Mouse (Mus musculus) lung, postnatal 36 days (tissue): ENCODE results near the gene Stxbp1.

Source experiments
- DNase-seq: peaks from one replicate; pipeline ENCODE4 v3.0.0; 2022; ENCODE audit warnings: mixed read lengths

Stxbp1 gene

DNA sequence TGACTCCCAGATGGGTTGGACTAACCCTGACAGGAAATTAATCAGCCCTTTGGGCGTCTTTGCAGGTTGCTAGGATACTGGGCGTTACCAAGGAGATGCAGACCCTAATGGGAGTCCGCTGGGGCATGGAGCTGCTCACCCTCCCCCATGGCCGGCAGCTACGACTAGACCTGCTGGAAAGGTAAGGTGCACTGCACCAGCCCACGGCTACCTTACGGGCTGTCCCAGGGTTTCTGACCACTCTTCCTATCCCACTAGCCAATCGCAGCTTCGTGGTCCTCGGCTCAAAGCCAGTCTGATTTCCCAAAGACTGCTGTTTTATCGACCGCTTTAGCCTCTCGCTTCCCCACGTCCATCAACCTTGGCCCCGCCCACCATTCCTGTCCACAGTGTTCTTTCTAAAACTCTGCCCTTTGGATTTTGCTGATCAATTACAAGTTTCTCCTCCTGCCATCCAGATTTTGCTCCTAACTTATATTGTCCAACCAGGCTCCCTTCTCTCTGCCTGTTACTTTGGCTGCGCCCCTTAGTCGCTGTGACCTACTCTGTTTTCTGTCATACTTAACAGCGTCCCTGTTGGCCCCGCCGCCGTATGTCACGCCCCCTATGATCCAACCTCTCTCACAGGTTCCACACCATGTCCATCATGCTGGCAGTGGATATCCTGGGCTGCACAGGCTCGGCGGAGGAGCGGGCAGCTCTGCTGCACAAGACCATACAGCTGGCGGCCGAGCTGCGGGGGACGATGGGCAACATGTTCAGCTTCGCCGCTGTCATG is 96.0 kb downstream of the Stxbp1 start:
- DNase-seq: peak; percentile 86

DNA sequence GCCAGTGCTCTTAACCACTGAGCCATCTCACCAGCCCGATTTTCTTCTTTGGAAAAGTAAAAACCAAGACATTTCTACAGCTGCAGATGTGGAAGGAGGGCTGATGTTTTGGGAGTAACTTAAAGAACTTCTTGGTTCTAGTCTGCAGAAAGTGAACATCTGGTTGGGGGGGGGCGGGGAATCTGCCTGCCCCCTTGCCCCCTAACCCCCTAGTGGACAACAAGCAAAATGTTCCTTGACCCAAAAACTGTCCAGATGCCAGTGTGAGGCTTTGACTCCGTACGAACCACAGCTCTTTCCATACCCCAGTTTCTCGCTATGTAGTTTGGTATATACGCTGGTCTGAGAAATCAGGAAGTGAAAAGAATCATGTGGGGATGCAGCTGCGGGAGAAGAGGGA is 96.8 kb downstream of the Stxbp1 start:
- DNase-seq: no peak

DNA sequence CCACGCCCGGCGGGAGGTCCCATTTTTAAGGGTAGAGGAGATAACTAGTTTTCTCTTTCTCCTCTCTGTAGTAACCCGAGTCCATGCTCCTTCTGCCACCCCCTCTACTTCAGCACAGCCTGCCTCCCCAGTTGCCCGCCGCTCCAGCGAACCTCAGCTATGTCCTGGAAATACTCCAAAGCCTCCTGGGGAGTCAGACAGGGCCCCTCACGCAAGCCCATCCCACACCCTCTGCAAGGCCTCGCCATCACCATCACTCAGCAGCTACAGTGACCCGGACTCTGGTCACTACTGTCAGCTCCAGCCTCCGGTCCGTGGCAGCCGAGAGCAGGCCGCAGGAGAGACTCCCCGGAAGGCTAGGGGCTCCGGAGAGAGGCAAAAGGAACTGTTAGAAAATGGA is 98.0 kb downstream of the Stxbp1 start:
- no peak for DNase-seq

DNA sequence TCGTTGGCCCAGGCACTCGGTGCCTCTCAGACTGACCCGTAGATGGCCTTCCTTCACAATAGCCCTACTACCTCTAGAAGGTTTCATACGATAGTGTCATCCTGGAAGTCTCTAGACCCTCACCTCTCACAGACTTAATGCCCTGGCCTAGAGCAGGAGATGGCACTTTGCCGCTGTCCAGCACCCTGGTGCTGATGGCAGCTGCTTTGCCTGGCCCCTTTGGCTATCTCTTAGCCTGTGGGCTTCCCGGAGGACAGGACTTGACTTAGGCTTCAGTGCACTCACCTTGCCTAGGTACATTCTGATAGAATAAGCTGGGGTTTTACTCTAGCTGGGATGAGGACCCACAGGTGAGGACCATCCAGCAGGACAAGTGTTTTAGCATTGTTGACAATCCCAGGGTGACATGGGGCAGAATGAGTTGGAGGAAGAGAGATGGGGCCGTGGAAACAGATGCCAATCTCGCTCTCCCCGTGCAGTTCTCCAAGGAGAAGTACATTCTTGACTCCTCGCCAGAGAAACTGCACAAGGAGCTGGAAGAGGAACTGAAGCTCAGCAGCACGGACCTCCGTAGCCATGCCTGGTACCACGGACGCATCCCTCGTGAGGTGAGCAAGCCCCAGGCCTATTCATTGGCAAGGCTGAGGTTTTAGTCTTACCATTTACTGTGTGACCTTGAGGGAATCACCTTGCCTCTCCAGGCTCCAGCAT is 102.6 kb downstream of the Stxbp1 start:
- DNase-seq: peak; percentile 50

DNA sequence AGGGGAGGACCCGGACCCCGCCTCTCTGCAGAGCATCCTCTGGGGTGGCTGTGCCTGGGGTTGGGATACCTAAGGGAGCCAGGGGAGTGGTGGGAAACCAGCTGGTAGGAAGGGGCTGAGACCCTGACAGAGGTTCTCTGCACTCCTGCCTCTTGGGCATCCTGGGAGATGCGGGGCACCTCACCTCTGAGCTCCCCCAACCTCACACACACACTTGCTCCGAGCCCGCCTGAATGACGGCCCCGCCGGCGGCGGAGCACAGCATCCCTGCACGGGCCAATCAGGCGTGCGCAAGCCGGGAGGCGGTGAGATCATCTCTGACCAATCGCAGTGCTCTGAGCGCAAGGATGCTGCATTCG is 104.9 kb downstream of the Stxbp1 start:
- DNase-seq: no peak

DNA sequence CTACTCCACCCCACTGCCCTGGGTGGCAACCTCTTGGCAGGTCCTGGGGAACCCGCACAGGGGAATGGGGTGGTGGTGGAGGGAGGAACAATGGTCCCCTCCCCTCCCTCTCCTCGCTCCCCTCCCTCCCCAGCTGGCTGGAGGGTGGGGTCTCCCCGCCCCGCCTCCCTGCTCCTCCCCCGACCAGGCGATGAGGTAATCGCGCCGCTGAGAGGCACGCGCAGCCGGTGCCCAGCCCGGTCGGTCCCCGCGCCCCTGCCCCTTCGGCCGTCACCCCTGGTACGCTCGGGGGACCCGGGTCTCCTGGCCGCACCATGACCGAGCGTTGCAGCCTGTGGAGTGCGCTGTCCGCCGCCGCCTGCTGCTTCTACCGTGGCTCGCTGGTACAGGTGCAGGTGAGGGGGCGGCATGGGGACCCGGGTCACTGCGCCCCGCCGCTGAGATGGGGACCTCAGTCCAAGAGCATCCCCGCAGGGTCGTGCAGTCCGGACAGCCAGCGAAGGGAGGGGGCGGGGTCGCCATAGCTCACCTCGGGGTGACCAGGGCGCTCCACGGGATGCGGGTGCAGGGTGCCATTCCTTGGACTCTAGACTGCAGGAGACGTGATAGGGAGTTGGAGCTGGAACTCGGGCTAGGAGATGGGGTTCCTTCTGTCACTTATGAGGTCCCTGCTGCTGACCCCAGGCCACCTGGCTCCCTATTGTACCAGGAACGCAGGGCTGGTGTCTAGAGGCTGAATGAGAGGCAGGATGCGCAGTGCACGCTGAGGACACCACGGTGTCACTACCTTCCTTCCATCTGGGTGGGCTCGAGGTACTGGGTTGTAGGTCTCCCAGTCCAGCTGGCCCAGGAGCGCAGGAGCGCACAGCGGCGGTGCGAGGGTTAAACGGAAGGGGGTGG is 105.5 kb downstream of the Stxbp1 start:
- DNase-seq: peak; percentile 55

DNA sequence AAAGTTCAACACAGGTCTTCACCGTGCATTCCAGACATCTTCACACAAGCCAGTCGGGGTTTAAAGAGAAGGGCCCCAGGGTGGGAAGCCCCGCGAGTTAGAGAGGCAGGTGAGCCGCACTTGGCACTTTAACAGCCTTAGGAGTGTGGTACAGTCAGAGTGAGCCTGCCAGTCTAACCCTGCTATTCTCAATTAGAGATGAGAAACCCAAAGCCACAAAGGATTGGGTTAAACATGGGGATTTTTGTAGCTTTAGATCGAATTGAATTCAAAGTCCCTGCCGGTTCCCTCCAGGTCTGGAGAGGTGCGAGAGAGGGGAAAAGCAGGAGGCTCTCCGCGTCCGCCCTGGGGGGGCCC is 106.2 kb downstream of the Stxbp1 start, which contains the start of gene 6330409D20Rik:
6330409D20Rik (minus strand) TSS at position 101 of the 357 bp plus-strand sequence.
- DNase-seq: no peak

DNA sequence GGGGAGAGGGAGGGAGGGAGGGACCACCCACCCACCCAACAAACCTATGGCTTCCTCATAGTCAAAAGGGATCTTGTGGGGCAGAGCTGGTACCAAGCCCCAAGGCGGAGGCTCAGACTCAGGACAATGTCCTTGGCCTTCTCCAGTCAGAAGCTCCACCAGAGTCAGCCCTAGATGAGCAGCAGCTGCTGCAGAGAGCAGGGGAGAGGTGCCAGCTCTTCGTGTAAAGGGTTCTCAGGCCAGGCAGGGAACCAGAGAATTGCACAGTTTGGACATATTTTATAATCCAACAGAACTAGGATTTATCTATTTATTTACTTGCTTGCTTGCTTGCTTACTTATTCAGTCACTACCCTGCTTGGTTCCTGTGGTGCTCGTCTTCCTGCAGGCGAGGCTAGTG is 107.7 kb downstream of the Stxbp1 start:
- no peak for DNase-seq
